Mouse (Mus musculus): ENCODE data around the gene Chp2. TPM values are rescaled to one million over a fixed set of nuclear protein-coding genes. Genes with fewer than 3 reads are reported as not detected.
"Not testable (repeated sequence)": the region's sequence is repeated elsewhere in the genome, so short reads cannot be mapped to it uniquely, and the experiment has no call there.

The Chp2 gene
- polyA plus RNA-seq, 1 experiment from 2014 or later = 54.5 TPM

DNA sequence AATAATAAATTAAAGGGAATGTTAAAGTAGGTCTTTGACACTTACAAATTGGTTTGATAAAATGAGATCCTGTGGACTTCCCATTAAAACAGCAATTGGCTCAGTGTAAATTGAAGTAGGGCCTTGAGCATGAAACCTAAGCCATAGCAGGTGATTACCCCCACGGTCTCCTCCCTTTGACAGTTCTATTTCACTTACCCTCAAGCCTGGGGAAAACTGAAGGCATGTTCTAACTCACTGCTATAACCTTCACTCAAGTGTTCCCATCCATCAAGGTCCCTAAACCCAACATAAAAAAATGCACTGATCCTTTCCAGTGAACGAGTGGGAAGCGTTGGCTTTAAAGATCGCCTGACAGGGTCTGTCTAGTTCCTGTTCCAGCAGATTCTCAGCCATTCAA, 11.6 kb downstream of the Chp2 start:
- no peak overlapping the region for H3K27ac ChIP-seq (ENCODE audit: low read depth, low read length)
- H3K9ac ChIP-seq (ENCODE audit: low read depth, low read length) = no peak overlapping the region
- 0 out of 2 replicates have a peak, but pooled peaks cover 2% of the 10 kb centered on the region for H3K4me1 ChIP-seq (replicated peaks; ENCODE audit: control insufficient read depth, insufficient read depth, low read length)
- WGBS = 63% methylated on average over 4 of the region's 4 CpGs
- no peak for ATAC-seq
- no peaks in the 10 kb centered on the region for H3K36me3 ChIP-seq (ENCODE audit: control insufficient read depth, insufficient read depth)
- no peaks in the 10 kb centered on the region for H3K9me3 ChIP-seq (ENCODE audit: control insufficient read depth)
- H3K4me2 ChIP-seq (replicated peaks; ENCODE audit: low read depth) = no peak overlapping the region
- no peaks in the 10 kb centered on the region for H3K27me3 ChIP-seq (replicated peaks; ENCODE audit: control insufficient read depth, insufficient read depth, low read length)
- no peak overlapping the region for H3K4me3 ChIP-seq (ENCODE audit: low read depth, low read length)
- TF ChIP-seq CTCF (IDR thresholded peaks at IDR 0.05; ENCODE audit: low read depth) = no peak

DNA sequence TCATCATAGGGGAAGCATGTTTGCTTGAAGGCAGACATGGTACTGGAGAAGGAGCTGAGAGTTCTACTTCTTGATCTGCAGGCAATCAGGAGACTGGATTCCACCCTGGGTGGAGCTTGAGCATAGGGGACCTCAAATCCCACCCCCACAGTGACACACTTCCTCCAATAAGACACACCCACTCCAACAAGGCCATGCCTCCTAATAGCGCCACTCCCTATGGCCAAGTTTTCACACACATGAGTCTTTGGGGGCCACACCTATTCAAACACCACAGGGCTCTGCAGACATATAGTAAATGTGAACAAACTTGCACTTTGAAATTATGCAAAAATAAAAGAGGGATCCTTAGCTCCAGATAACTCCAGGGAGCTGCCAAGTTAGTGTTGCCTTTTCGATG, 19.6 kb downstream of the Chp2 start:
- H3K4me2 ChIP-seq (replicated peaks; ENCODE audit: low read depth) = no peak overlapping the region
- H3K27me3 ChIP-seq (replicated peaks; ENCODE audit: control insufficient read depth, insufficient read depth, low read length) = no peaks in the 10 kb centered on the region
- no peaks in the 10 kb centered on the region for H3K36me3 ChIP-seq (ENCODE audit: control insufficient read depth, insufficient read depth)
- ATAC-seq = no peak
- TF ChIP-seq CTCF (IDR thresholded peaks at IDR 0.05; ENCODE audit: low read depth) = no peak
- no peak overlapping the region for H3K27ac ChIP-seq (ENCODE audit: low read depth, low read length)
- 73% methylated on average over 2 of the region's 2 CpGs for WGBS
- no peak overlapping the region for H3K4me3 ChIP-seq (ENCODE audit: low read depth, low read length)
- no peaks in the 10 kb centered on the region for H3K9me3 ChIP-seq (ENCODE audit: control insufficient read depth)
- no peak overlapping the region for H3K9ac ChIP-seq (ENCODE audit: low read depth, low read length)
- H3K4me1 ChIP-seq (replicated peaks; ENCODE audit: control insufficient read depth, insufficient read depth, low read length) = no peaks in the 10 kb centered on the region

DNA sequence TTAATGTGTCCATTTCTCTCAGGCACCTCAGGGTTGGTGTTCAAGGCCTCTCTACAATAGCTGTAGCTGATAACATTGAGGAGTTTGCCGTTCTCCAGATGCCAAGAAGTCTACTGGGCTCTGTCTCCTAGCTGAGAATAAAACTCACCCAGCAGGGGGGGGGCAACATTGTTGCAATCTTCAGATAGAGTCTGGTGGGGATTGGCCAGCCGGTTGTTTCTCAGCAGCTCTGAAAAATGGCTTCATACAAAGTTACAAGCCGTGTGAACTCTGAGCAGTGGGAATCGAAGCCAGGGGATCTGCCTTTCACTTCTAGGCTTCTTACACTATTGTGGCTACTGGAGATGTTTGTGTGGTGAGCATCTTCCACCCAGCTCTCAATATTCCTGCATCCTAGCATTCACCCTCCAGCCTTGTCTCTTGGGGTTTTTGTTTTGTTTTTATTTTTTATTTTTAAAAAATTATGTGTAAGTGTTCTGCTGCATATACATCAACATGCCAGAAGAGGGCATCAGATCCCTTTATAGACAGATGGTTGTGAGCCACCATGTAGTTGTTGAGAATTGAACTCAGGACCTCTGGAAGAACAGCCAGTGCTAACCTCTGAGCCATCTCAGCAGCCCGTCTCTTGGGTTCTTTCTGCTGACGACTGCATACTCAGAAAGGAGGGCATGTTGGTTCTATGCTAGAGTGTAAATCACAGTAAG, 21.3 kb downstream of the Chp2 start:
- ATAC-seq = no peak
- 69% methylated on average over 6 of the region's 6 CpGs for WGBS
- Histone ChIP-seq H3K9me3 (ENCODE audit: control insufficient read depth) (no peaks in the 10 kb centered on the region), H3K4me3 (ENCODE audit: low read depth, low read length) (no peak overlapping the region), H3K4me2 (replicated peaks; ENCODE audit: low read depth) (no peak overlapping the region), H3K9ac (ENCODE audit: low read depth, low read length) (no peak overlapping the region), H3K4me1 (replicated peaks; ENCODE audit: control insufficient read depth, insufficient read depth, low read length) (no peaks in the 10 kb centered on the region), H3K27me3 (replicated peaks; ENCODE audit: control insufficient read depth, insufficient read depth, low read length) (no peaks in the 10 kb centered on the region), H3K36me3 (ENCODE audit: control insufficient read depth, insufficient read depth) (no peaks in the 10 kb centered on the region), H3K27ac (ENCODE audit: low read depth, low read length) (no peak overlapping the region)
- TF ChIP-seq CTCF (IDR thresholded peaks at IDR 0.05; ENCODE audit: low read depth) = peak; percentile 16

DNA sequence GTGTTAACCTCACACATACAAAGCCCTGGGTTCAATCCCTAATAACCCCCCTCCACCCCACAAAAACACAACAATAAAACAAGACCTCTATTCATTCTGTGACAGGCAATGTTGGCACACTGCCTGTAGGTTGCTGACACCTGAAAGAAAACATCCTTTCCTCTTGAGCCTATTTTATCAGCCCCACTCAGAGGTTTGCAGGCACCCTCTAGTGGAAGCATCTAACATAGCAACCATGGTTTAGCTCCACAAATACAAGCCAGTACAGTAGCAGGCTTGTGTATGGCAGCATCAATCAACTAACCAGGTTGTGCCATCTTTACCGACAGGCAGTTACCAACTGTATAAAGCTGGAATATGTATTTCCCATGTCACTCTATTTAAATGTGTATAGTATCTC, 23.0 kb downstream of the Chp2 start:
- ATAC-seq = peak; percentile 59
- Histone ChIP-seq H3K27me3 (replicated peaks; ENCODE audit: control insufficient read depth, insufficient read depth, low read length) (no peaks in the 10 kb centered on the region), H3K4me1 (replicated peaks; ENCODE audit: control insufficient read depth, insufficient read depth, low read length) (no peaks in the 10 kb centered on the region), H3K9ac (ENCODE audit: low read depth, low read length) (no peak overlapping the region), H3K4me3 (ENCODE audit: low read depth, low read length) (no peak overlapping the region), H3K4me2 (replicated peaks; ENCODE audit: low read depth) (no peak overlapping the region), H3K9me3 (ENCODE audit: control insufficient read depth) (no peaks in the 10 kb centered on the region), H3K36me3 (ENCODE audit: control insufficient read depth, insufficient read depth) (no peaks in the 10 kb centered on the region), H3K27ac (ENCODE audit: low read depth, low read length) (no peak overlapping the region)
- TF ChIP-seq CTCF (IDR thresholded peaks at IDR 0.05; ENCODE audit: low read depth) = peak; percentile 96
- 46% methylated on average over 1 of the region's 1 CpGs for WGBS

DNA sequence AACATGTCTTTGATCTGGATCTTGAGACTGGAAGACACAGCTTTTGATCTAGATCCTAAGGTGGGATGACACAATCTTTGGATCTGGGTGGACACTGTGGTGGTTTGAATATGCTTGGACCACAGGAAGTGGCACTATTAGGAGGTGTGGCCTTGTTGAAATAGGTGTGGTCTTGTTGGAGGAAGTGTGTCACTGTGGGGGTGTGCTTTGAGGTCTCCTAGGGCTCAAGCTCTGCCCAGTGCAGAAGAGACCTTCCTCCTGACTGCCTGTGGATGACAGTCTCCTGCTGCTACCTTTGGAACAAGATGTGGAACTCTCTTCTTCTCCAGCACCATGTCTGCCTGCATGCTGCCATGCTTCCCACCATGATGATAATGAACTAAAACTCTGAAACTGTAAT, 23.4 kb downstream of the Chp2 start:
- H3K4me3 ChIP-seq (ENCODE audit: low read depth, low read length); H3K9ac ChIP-seq (ENCODE audit: low read depth, low read length); ATAC-seq; H3K9me3 ChIP-seq (ENCODE audit: control insufficient read depth); H3K4me1 ChIP-seq (replicated peaks; ENCODE audit: control insufficient read depth, insufficient read depth, low read length); H3K27ac ChIP-seq (ENCODE audit: low read depth, low read length); H3K27me3 ChIP-seq (replicated peaks; ENCODE audit: control insufficient read depth, insufficient read depth, low read length); H3K4me2 ChIP-seq (replicated peaks; ENCODE audit: low read depth); H3K36me3 ChIP-seq (ENCODE audit: control insufficient read depth, insufficient read depth): not testable (repeated sequence)

DNA sequence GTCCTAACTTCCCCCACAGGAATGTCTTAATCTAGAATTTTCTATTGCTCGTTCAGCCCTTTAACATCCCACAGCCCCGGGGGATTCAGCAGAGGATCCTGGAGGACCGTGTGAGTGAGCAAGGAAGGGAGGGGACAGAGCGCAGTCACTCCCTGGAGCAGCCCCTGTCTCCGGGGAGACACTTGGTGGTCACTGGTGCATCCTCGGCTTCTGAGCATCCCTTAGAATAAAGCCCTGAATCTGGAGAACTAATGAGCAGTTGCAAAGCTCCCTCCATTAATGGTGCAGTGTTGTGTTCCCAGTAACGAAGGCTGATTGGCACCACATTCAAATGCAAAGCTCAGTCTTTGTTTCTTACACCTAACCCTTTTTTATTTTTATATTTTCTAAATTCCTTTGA, 24.9 kb downstream of the Chp2 start:
- Histone ChIP-seq H3K4me2 (replicated peaks; ENCODE audit: low read depth) (no peak overlapping the region), H3K9me3 (ENCODE audit: control insufficient read depth) (no peaks in the 10 kb centered on the region), H3K27ac (ENCODE audit: low read depth, low read length) (no peak overlapping the region), H3K4me1 (replicated peaks; ENCODE audit: control insufficient read depth, insufficient read depth, low read length) (no peaks in the 10 kb centered on the region), H3K36me3 (ENCODE audit: control insufficient read depth, insufficient read depth) (no peaks in the 10 kb centered on the region), H3K27me3 (replicated peaks; ENCODE audit: control insufficient read depth, insufficient read depth, low read length) (no peaks in the 10 kb centered on the region), H3K4me3 (ENCODE audit: low read depth, low read length) (no peak overlapping the region), H3K9ac (ENCODE audit: low read depth, low read length) (no peak overlapping the region)
- no peak for ATAC-seq
- TF ChIP-seq CTCF (IDR thresholded peaks at IDR 0.05; ENCODE audit: low read depth) = no peak
- WGBS = 66% methylated on average over 7 of the region's 7 CpGs

DNA sequence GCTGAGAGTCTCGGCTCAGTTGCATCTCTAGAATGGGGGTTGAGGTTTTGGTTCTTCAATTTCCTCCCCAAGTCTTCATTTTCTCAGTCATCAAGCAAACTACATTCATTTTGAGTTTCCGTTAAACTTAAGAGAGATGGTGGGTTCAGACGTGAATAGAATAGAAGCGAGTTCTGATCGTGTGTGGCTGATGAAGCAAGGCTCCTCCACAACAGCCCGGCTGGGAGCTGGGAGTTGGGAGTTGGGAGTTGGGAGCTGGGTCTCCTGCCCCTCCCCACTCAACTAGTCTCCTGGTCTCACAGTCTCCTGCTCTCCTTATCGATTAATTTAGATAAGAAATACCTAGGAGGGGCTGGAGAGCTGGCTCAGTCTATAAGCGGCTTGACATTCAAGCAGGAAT, 25.3 kb downstream of the Chp2 start:
- Histone ChIP-seq H3K27ac (ENCODE audit: low read depth, low read length) (no peak overlapping the region), H3K4me3 (ENCODE audit: low read depth, low read length) (no peak overlapping the region), H3K9ac (ENCODE audit: low read depth, low read length) (no peak overlapping the region), H3K4me1 (replicated peaks; ENCODE audit: control insufficient read depth, insufficient read depth, low read length) (no peaks in the 10 kb centered on the region), H3K36me3 (ENCODE audit: control insufficient read depth, insufficient read depth) (no peaks in the 10 kb centered on the region), H3K4me2 (replicated peaks; ENCODE audit: low read depth) (no peak overlapping the region), H3K27me3 (replicated peaks; ENCODE audit: control insufficient read depth, insufficient read depth, low read length) (no peaks in the 10 kb centered on the region), H3K9me3 (ENCODE audit: control insufficient read depth) (no peaks in the 10 kb centered on the region)
- 55% methylated on average over 8 of the region's 8 CpGs for WGBS
- ATAC-seq = no peak
- no peak for TF ChIP-seq CTCF (IDR thresholded peaks at IDR 0.05; ENCODE audit: low read depth)

Measured in intestine, postnatal 0 days (tissue).